Mouse (Mus musculus) CH12.LX (cell line): Measurements from ENCODE around the gene Wnt4.

ENCODE experiments used
- BHLHE40 ChIP-seq: IDR thresholded peaks from 2 replicates; pipeline ENCODE4 v1.6.1; 2011; ENCODE audit warnings: mild to moderate bottlenecking, low read depth, low read length, improper control_type of control experiment
- CHD1 ChIP-seq: IDR thresholded peaks from 2 replicates; pipeline ENCODE4 v1.6.1; 2012; ENCODE audit warnings: low read depth, low read length, improper control_type of control experiment, inconsistent platforms
- CHD2 ChIP-seq: IDR thresholded peaks from 2 replicates; pipeline ENCODE4 v1.6.1; 2011; ENCODE audit warnings: low read length, improper control_type of control experiment
- CTCF ChIP-seq, 2 experiments: IDR thresholded peaks in 1 of 2; conservative IDR thresholded peaks in 1 of 2; 2 replicates each; pipeline ENCODE4 v1.5.1; 2011 to 2012; ENCODE audit warnings: low read depth in 2 of 2, low read length in 2 of 2, improper control_type of control experiment in 1 of 2, inconsistent platforms in 1 of 2, mild to moderate bottlenecking in 1 of 2, moderate library complexity in 1 of 2
- JUND ChIP-seq: conservative IDR thresholded peaks from 2 replicates; pipeline ENCODE4 v1.6.1; 2011; ENCODE audit warnings: low read depth, low read length, improper control_type of control experiment
- MXI1 ChIP-seq: IDR thresholded peaks from 2 replicates; pipeline ENCODE4 v1.6.1; 2011; ENCODE audit warnings: mild to moderate bottlenecking, low read depth, low read length, improper control_type of control experiment
- POLR2A ChIP-seq: IDR thresholded peaks from 2 replicates; pipeline ENCODE4 v1.6.1; 2011; ENCODE audit warnings: low read depth, mild to moderate bottlenecking, improper control_type of control experiment, low read length
- RAD21 ChIP-seq: IDR thresholded peaks from 2 replicates; pipeline ENCODE4 v1.6.1; 2011; ENCODE audit warnings: low read depth, mild to moderate bottlenecking, low read length, improper control_type of control experiment, moderate library complexity

DNA sequence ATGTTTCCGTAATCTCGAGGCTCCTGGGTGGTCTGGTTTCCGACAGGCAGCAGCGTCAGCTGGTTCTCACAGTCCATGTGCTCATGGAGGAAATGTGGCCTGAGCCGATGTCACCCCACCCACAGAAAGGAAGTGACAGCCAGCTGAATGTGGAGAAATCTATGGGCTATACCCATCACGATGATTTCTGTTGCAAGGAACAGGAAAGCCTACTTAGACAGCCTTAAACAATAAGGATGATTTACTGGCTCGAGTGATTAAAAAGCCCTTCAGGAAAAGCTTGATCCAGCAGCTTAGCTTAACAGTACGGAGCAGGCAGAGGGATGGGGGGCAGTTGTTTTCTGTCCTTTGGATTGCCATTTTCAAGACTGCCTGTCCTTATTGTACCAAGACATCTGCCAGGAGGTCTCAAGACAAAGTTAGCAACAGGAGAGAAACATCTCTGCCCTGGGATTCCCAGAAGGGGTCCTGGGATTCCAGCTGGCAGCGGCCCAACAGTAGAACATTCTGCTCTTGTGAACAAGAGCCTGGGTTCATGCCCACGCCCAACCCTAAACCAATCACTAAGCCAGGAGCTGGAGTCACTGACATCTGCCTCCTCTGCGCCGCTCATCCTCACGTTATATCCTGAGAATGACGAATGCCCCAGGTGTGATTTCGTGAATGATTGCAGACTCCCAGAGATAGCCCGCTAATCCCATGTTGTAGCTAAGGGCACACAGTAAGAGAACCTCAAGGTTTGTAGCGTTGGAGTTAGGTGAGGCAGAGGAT, 22.9 kb upstream of the Wnt4 start:
- TF ChIP-seq POLR2A (no peak), CHD1 (no peak), MXI1 (no peak), CHD2 (no peak), CTCF (conservative IDR thresholded peaks at IDR 0.05 in 1 of 2, IDR thresholded peaks at IDR 0.05 in 1 of 2; ENCODE audit: low read depth in 2 of 2, low read length in 2 of 2) (no peak), BHLHE40 (no peak), RAD21 (no peak), JUND (no peak)
